Mouse (Mus musculus): ENCODE results near the gene Fgfr2.

Fgfr2 gene

GRCm38 (mm10) chr7:132644605-132645279 is 478.4 kb downstream of the Fgfr2 start:
- no peak for DNase-seq

DNA sequence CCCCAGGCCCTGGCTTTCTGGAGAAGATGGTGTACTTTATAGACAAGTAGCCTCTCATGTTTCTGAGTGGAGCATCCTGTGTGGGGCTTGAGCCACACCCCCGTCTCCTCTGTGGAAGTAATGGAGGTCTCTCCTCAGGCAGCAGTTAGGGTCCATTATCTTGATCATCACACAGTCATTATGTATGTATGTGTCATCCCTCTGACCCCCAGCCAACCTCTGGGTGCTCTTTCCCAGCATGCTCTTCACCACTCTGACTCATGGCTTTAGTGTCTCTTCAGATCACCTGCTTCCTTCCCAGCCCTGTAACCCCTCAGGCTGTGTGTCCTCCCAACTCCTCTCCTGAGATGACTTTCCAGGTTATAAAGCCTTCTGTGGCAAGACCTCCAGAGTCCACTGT is 481.5 kb downstream of the Fgfr2 start:
- DNase-seq, result no peak

DNA sequence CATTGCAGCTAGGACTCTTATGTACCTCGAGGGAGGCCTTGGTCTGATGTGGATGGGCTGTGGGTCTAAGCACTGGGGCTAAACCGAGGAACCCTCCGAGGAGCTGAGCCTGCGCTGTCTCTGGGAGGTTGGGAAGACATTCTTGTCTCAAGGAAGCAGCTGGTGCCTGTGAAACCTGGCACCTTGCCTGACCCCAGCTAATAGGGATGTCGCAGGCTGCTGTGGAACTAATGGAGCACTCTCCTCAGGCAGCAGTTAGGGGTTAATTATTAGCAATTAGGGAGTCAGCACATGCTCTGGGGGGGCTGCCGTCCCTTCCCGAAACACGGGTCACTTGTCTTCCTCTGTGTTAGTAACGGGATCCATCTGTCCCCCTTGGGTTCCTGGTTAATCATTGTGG is 482.2 kb downstream of the Fgfr2 start:
- DNase-seq, result peak; percentile 55 to 73

GRCm38 (mm10) chr7:132638446-132639087 is 484.6 kb downstream of the Fgfr2 start:
- peak; percentile 76 to 81 for DNase-seq

GRCm38 (mm10) chr7:132637292-132637691 is 485.9 kb downstream of the Fgfr2 start:
- no peak for DNase-seq

DNA sequence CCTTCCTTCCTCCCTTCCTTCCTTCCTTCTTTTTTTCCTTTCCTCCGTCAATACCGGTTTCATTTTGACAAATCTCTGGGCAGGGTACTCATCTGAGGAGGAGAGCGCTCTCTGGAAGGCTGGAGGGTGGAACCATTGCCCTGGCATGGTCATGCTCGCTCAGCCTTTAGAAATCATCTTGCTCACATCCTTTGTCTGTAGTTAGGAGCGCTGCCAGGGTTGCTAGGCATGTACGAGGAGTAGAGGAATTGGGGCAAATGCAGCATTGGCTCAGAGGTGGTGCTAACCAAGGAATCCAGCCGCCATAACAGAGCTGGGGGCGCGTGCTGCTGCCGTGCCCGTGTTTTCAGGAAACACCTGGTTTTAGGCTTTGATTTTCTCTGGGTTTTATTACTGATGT is 491.8 kb downstream of the Fgfr2 start:
- DNase-seq, result peak; percentile 37 to 63

- DNase-seq, result no peak
Measured at GRCm38 (mm10) chr7:132627448-132627847, 495.7 kb downstream of the Fgfr2 start.

GRCm38 (mm10) chr7:132626174-132626573 is 497.0 kb downstream of the Fgfr2 start:
- no peak for DNase-seq

DNA sequence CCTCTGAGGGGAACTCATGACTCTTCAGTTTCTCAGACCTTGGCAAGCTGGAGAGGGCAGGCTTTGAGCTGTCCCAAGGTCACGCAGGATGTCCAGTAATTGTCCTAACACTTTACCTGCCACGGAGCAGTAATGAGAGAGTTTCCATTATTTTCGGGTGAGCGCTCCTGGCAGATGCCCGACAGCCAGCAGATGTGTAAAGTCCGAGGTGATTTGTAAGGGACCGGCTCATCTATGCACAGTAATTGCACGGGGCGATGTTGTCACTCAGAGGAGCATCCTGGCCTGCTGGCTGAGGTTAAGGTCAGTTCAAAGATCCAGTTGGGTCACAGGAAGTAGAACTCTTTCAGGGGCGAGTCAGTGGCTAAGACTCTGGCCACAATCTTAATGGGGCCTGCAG is 499.0 kb downstream of the Fgfr2 start:
- no peak for DNase-seq

- DNase-seq, result no peak
Measured at GRCm38 (mm10) chr7:132619975-132620918, 502.9 kb downstream of the Fgfr2 start.

DNA sequence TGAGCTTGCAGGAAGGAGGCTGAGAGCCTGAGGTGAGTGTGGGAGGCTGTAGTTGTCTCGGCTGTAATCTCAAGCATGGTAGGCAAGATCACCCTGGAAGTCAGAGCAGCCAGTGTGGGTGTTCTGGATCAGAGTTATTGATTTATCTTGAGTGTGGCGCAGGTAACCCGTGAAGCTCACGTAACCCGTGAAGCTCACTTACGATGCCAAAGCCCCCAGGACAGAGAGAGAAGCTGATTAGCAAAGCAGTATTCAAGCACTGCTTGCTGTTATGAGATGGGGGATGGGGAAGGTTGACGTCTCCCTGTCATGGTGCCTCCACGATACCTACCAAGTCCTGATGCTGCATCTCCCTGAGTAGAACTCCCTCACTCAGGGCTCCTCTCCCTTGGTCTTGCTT is 503.6 kb downstream of the Fgfr2 start:
- DNase-seq, result no peak

DNA sequence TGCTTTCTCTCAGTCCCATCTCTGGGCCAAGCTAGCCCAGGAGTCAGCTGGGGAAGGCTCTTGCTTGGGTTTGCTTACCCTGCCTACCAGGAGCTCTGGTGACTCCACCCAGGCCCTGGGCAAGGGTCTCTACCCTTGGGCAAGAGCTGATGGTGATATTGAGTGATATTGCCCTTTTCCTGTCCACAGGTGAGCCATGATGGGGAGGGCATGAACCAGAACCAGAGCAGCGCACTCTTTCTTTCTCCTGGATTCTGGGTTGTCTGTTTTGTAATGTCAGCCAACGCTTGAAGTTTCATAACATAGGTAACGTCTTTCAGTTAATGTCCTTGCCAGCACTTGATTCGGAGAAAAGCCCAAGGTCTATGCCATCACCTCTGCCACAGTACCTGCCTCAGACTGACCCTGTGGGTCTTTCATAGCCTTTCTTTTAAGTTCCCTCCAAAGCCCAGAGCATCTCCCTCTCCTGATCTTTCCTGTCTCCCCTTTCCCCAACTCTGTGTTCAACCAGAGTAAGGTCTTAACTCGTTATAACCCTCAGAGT is 506.1 kb downstream of the Fgfr2 start:
- DNase-seq, result no peak

DNA sequence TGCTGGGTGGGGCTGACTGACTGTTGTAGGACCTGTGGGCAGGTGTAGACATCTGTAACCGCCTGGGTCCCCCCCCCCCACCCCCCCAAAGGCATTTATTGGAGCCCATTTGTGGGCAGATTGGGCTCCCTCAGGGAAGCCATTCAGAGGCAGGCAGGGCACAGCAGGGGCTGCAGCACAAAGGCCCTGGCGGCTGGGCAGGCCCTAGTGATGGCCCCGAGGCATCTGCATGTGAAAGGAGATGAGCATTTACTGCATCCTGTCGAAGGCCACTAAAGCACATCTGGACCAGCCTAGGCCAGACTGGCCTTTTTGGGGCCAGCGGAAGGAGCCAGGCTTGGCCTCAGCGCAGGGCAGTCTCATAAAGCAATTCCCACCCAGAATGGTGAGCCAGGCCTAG is 506.8 kb downstream of the Fgfr2 start:
- DNase-seq, result no peak

DNA sequence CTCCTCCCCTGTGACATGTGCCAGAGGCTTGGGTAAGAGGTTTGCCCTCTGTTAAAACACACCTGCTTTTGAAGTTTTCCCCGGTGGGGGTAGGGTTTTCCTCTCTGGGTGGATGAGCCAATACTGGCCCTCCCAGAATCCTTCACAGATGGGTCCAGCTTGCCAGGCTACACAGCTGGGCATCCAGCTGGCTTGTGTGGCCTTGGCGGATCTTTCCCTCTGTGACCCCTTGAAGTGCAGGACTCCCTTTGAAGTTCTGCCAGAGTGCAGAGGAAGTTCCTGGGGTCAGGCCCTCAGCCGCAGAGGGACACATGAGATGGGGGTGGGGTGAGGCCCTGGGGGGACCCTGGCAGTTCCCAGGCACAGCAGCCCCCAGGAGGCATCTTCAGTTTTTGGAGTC is 507.8 kb downstream of the Fgfr2 start:
- DNase-seq, result no peak

DNA sequence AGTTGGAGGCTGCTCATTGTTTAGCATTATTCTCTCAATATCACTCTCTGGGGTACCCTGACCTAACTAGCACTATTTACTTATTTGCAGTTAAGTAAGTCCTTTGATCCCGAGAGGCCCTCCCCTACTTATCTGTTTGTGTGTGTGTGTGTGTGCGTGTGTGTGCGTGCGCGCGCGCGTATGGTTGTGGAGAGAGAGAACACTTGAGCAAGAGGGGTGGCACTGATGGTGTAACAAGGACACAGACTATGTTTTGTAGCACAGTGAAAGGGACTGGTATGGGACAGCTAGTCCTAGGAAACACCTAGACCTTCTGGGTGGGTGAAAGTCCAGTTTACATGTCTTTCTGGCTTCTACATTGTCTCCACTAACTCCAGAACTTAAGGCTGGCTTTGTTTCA is 511.6 kb downstream of the Fgfr2 start:
- no peak for DNase-seq

- DNase-seq, result peak; percentile 63 to 71
Measured at GRCm38 (mm10) chr7:132610468-132611318, 512.5 kb downstream of the Fgfr2 start, which contains the start of gene Lhpp. Lhpp (plus strand) TSS chr7:132610638.

DNA sequence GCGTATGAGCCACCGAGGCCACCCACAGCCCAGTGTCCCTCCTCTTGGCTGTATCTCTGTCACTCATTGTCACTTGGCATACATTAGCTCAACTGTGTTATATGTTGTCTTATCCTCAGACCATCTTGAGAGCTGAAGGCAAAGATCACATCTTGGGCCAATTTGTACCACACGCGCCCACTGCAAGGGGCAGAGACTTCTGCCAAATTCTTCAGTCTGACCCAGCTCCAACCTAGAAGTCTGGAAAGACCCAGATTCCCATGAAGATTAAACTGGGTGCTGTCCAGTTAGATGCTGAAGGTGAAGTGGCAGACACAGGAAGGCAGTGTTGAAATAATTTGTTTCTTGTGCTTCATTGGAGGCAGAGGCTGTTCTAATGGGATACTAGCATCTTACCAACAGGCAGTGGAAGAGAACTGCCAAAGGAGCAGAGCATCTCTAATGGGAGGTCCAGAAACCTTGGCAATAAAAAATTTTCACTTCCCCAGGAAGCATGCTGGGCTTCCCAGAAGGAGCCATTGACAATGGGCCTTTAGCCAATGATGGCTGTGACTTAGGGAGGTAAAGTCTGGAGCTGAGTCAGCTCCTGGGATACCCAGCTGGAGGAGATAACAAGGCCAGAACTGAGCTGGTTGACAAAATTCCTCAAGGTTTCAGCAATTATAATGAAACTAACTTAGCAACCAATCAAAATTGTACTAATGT is 514.7 kb downstream of the Fgfr2 start:
- DNase-seq, result peak in 1 of 2 experiments; percentile 77

DNA sequence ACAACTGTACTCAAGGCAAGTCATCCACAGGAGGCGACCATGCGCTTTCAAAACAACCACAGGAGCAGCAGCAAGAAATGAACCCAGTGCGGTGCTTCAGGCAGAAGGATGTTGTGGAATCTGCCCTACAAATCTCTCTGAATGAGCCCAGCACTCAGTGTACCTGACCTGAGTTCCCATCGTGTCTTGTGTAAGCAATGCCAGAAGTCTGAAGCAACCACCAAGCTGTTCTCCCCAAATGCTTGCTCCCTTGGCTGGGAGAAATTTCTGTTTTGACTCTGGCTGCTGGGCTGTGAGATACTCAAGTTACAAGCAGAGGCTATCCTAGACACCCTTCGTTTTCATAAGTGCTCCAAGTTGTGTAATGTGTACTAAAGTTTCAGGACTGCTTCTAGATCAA is 517.5 kb downstream of the Fgfr2 start:
- DNase-seq, result no peak

GRCm38 (mm10) chr7:132604720-132605119 is 518.4 kb downstream of the Fgfr2 start:
- DNase-seq, result no peak

DNA sequence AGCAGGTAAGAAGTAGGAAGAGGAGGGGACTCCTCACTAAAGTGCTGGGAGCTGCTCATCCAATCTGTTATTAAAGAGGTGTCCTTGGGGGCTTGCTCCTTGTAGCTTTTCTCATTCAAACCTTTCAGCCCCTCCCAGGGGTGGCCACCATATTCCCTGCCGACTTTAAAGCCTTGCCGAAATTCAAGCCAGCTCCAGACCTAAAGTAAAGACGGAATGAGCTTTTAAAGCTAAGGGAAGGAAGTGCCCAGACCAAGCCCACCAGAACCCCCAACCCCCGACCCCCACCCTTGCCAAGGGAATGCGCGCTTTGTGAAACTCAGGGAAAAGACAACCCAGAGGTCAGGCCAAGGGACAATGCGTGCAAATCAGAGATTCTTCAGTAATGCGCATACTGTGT is 522.2 kb downstream of the Fgfr2 start:
- DNase-seq, result no peak

- DNase-seq, result no peak
Measured at GRCm38 (mm10) chr7:132600026-132600425, 523.1 kb downstream of the Fgfr2 start.
